Mouse (Mus musculus) testis, adult 2 months (tissue): ENCODE data around the gene Vkorc1.

Experiments used
- CTCF ChIP-seq: fragments of 200-500 bp; IDR thresholded peaks from 2 replicates; pipeline ENCODE4 v1.5.1; 2012; ENCODE audit warnings: low read depth, mild to moderate bottlenecking, inconsistent platforms, low read length, moderate library complexity; ENCODE audit not compliant: control insufficient read depth, insufficient read depth, insufficient replicate concordance
- POLR2A ChIP-seq: fragments of 200-500 bp; IDR thresholded peaks from 2 replicates; pipeline ENCODE4 v1.6.1; 2012; ENCODE audit warnings: low read depth, mild to moderate bottlenecking, inconsistent platforms, low read length, moderate library complexity; ENCODE audit not compliant: control insufficient read depth

GRCm38 (mm10) chr7:127918203-127918602, 22.8 kb upstream of the Vkorc1 start:
- TF ChIP-seq CTCF (no peak), POLR2A (no peak)
